Mouse (Mus musculus): Measurements from ENCODE around the gene Magi2.
A peak's percentile ranks its signal among the peaks of the same experiment; 100 is the strongest.
"Not testable (repeated sequence)": the region's sequence is repeated elsewhere in the genome, so short reads cannot be mapped to it uniquely, and the experiment has no call there.

The Magi2 gene

DNA sequence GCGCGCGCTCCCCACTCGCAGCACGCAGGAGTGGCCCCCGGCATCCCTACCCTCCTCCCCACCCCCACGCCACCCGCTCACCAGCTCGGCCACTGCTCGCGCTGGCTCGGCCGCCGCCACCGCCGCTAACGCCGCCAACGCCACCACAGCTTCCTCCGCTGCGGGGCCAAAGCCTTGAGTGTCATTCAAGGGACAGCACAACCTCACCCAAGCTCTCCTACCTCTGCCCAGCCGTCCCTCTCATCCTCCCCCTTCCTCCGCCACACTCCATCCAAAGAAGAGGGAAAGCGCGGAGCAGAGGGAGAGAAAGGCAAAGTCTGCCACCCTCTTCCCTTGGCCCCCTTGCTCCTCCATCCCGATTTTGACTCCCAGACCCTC, at the start of gene Magi2:
Gene Magi2, plus strand, starts transcription at position 171 of the 378 bp plus-strand sequence.
- DNase-seq: no peak

DNA sequence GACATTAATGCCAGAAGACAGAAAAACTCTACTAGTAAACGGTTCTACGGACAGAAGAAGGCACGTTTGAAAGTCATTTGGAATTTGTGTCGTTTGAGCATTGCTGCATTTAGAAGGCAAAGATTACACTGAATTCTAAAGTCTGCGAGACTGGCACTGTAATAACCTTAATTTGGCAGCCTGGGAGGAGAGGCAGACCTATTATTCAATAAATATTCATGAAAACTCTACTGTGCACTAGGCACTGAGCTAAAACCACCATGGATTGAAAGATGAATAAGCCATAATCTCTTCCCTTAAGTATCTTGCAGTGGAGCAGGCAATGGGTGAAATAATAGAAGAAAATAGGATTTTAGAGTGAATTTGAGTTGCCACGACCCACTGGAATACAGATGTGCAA, 48.2 kb upstream of the Magi2 start:
- no peak for DNase-seq

DNA sequence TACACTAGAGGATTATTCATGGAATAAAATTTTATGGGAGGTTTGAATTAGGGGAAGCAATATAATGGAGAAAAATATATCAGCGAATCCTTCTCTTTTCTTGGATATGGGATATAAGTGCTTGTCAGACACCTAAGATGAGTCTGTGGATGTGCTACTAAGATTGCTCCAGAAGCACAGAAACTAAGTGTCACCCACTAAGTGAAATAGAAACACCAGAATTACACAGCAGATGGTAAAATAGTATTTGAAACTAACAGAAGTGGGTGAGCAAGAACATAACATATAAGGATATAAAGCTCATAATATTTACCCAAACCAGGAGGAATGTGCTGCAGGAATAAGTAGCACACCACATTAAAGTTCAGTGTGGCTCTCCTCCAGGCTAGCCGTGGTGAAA, 40.7 kb upstream of the Magi2 start:
- no peak for DNase-seq

DNA sequence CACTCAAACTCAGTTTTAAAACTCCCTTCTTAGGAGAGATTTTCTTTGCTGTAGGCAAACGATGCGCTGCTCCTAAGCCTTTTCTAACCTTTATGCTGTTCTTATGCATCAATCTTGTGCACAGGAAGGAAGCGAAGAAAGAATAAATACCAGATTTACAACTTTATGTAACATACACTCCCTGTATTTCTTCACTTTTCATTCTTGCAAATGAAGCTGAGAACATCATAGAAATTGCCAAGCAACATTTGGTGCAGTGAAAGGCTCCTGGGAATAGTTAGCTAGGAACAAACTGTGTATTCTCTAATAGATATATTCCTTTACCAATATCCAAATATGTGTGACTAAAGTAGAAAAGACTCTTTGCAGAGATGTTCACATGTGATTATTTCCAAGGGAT, 15.2 kb upstream of the Magi2 start:
- no peak for DNase-seq

DNA sequence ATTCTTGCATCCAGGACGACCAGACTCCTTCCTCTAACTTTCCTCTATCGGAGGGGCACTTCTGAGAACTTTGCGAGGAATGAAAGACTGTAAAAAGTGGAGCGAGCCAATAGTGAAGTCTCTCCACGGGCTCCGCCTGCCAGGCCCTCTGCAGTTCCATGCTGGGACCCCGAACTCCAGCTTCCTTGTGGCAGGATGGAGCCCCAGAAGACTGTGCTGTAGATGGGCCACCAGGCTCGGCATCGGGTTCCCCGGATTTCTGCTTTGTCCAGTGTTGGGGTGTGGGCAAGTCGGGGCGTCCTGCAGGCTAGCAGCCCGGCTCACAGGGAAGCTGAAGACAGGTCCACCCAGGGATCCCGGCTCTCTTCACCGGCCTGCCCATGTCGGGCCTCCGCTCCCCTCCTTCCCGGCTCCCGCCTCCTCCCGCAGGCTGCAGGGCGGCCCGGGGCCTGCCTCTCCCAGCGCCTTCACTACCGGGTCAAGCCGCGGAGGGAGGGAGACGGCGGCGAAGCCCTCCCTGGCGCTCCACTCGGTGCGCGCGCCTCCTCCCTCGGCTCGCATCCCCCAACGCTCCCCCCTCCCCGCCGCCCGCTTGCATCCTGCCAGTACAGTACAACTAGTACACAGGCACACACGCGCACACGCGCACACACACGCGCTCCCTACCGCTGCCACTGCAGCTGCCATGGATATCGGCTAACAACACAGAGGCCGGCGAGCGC, 531 bp upstream of the Magi2 start:
- DNase-seq: peak; percentile 80

DNA sequence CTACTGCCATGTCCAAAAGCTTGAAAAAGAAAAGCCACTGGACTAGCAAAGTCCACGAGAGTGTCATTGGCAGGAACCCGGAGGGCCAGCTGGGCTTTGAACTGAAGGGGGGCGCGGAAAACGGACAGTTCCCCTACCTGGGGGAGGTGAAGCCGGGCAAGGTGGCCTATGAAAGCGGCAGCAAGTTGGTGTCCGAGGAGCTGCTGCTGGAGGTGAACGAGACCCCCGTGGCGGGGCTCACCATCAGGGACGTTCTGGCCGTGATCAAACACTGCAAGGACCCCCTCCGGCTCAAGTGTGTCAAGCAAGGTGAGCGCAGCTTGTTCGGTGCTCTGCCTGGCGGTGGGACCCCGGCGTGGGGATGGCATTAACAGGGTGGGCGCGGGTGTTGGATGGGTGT, 445 bp downstream of the Magi2 start:
- peak; percentile 11 for DNase-seq

DNA sequence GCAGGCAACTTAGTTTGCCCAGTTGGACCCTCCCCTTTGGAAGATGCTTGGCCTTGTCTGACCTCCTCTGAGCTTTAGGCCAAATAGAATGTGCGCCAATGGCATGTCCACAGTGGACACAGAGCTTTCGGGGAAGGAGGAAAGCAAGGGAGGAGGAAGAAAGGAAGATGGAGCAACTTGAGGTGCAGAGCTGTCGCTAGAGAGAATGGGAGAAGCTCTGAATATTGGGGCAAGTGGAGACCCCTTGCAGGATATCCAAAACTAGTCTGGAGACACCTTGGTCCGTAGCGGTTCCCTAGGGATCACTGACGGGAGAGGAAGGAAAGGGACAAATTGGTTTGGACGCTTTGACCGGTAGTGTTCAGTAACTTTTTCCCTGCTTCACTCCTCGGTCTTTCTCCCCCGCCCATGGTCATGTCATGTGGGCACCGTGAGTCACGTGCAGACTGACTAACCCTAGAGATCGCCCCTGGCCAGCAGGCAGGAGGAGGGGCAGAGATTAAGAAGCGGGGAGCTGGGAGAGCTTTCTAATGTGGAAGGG, 1.0 kb downstream of the Magi2 start:
- peak; percentile 23 for DNase-seq

DNA sequence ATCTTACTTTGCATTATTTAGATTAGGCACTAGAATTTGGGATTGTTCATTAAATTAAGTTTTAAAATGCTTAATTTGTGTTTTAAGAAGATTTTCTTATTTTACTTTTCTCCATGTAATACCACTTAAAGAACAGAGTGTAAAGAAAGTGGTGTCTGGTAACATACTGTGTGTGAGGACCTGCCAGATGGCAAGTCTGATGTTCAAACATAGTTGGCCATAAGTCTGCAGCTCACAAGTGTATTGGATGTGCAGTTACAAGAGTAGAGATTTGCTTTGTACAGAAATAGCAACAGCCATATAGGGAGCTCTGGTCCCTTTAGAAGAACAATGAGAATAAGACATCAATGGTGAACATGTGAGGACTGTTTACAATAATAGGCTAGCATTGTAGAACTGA, 15.0 kb downstream of the Magi2 start:
- DNase-seq: no peak

DNA sequence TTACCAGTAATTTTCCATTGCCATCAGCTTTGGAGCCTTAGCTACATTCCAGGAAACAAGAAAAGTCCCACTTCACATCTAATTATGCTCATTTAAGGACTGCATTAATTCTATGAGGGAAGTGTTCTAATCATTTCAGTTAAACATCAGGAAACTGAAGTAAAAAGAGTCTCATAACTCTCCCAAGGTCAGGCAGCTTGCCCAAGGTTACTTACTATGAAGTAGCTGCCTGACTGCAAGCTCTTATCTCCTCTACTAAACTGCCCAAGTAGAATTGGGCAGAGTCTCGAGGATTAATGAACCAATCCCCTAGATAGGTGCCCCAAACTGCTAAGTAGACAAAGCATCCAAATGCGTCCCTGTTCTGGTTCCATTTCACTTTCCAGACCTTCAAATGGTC, 19.6 kb downstream of the Magi2 start:
- DNase-seq: no peak

DNA sequence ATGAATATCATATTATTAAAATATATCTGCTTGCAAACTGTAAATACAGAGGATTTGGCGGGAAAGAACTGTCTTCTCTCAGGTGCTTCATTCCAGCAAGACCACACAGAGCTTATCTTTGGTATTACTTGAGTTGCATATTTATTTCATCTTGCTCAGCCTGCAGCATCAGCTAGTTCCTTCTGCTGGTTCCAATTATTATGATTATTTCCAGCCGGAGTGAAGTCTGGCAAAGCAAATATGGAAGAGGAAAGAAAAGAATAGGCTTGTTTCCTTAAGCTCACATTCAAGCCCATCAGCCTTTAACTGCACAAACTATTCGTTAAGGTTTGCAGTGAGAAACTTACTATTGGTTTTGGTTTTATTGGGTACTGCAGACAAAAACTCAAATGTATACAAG, 20.4 kb downstream of the Magi2 start:
- no peak for DNase-seq

DNA sequence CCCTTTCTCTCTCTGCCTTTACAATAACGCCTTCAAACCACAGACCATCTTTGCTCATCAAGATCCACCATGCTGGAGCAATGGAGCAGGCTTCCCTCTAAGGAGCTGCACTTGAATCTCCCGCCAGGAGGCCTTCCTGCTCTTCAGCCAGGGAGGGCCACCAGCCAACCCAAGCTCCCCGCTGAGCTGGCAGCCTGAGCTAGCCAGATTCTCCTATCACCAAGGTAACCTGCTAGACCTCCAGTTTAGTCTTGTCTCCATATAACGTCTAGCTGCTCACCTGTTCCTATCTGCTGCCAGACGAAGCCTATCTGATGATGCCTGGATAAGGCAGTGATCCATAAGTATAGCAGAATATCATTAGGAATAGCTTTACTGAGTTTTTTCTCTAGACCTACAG, 36.0 kb downstream of the Magi2 start:
- no peak for DNase-seq

DNA sequence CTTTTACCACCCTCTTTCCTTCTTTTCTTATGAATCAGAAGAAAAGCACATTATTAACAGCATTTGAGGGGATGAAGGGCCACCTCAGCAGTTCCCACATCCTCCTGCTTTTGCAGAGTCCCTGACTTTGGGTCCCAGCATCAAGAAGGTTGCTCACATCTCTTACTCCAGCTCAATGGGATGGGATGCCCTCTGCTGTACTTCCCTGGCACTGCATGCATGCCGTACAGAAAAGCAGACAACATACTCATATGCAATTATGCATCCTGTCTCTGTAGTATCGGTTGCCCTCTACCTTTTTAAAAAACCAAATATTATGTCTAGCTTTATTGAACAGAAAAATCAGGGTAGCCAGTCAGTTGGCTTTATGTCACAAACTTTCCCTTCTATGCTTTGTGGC, 37.8 kb downstream of the Magi2 start:
- DNase-seq: no peak

DNA sequence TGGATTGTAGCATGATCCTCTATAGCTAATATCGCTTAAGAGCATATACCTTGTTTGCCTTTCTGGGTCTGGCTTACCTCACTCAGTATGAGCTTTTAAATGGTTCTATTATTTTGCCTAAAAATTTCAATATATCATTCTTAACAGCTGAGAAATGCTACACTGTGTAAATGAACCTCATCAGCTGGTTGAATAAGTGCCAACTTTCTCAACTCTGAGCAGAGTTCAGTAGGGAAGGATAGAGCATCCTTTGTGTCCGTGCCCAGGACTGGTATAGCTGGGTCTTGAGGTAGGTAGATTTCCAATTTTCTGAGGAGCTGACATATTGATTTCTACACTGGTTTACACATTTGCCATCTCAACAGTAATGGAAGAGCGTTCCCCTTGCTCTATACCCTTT, 65.7 kb downstream of the Magi2 start:
- DNase-seq: no peak

DNA sequence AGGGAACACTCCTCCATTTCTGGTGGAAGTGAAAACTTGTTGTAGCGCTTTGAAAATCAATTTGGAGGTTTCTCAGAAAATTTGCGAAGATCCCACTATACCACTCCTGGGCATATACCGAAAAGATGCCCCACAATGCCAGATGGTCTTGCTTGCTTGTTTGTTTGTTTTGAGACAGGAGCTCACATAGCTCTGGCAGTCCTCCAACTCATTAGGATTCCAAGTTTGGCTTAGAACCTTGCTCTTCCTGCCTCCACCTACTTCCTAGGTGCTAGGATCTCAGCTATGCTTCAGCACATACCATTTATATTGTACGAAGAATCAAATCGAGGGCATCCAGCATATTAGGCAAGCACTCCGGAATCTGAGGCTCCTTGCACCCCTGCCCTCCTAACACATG, 79.8 kb downstream of the Magi2 start:
- no peak for DNase-seq

DNA sequence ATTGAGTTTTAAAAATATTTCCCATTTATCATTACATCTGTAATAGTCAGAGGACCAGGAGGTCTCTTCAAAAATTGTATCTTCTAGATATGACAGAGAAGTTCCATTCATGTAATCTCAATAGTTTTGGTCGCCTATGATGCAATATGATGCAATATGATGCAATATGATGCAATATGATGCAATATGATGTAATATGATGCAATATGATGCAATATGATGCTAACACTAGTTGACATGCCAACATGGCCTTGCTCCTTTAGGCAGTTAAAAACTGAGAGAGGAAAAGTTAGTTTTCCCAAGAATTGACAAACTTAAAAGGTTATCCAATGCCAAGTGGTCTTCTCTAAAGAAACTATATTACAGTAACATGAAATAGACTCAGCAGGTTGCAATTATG, 83.0 kb downstream of the Magi2 start:
- DNase-seq: no peak

DNA sequence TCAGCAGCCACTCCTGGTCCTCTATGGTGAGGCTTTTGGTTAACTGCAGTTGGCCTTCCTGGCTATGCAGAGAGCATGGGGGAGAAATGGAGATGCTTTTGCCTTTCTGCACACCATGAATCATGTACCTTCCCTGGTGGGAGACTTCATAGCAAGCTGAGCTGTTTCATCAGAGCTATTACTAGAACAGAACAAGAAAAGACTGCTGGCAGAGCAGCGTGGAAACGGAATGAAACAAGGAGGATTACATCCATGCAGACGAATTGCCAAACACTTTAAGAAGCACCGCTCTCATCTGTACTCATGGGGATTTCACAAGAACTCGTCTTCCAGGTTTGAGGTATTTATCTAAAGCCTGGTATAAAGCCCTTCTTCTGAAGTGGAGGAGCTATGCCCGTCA, 95.7 kb downstream of the Magi2 start:
- no peak for DNase-seq

DNA sequence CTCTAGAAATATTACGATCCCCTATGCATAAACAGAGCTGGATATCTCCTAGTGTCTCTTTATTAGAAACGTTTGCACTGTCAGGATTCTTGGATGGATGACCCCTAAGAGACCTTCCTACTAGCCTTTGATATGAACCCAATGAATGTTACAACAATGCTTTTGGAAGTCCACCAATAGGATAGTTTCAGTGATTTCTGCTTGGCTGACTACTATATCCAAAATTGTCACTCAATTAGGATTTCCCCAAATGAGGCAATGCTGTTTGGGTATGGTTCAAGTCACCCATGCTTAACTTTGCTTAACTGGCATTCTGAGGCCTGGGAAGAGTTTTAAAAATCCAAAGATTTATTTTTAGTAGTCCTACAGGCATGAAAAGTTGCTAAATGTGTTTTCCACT, 110.7 kb downstream of the Magi2 start:
- DNase-seq: no peak

DNA sequence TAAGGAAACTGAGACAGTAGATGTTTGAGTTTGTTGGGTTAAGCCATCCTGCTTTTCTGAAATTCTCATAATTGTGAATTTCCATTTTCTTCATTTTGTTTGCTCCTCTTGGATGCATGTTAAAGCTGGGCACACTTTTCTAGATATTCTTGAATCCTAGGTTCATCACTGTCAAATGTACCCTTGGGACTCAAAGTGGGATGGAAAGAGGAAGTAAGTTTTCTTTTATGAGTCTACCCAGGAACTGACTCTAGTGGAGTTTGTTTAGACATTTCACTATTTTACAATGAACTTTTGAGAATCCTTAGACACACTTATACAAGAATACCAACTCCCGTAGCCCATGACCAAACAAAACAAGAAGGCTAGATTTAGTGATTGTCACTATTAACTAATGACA, 141.3 kb downstream of the Magi2 start:
- no peak for DNase-seq

DNA sequence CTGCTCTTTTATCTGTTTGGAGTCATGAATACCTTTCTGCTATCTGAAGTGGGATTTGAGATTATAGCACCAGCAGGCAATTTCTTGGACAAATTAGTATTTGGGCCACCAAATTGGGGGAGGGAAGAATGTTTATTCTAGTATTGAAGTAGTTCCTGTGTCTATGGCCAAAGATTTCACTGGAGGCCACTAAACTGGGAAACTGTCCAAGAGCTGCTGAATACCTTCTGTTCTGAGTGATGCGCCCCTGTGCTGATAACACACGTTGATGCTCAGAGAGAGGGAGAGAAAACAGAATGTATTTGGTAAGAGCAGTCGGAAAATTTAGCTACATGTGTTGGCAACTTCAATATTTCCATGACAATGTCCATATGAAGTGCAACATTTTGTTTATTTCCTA, 169.0 kb downstream of the Magi2 start:
- no peak for DNase-seq

DNA sequence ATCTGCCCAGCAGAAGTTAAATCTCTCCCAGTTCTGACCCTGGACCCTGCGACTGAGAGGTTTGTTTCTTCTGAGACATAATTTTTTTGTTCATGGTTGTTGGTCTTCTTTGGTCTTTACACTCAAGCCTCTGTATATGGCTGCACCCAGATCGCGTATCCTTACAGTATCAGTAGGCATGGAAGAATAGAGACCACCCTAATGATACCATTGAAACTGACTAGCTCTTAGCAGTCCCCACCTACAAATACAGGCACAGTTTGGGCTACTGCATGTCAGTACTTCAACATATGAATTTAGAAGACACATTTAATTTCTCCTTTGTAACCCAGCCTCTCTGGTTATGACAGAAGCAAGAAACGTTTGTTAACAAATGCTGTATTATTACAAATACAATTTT, 173.5 kb downstream of the Magi2 start:
- no peak for DNase-seq

DNA sequence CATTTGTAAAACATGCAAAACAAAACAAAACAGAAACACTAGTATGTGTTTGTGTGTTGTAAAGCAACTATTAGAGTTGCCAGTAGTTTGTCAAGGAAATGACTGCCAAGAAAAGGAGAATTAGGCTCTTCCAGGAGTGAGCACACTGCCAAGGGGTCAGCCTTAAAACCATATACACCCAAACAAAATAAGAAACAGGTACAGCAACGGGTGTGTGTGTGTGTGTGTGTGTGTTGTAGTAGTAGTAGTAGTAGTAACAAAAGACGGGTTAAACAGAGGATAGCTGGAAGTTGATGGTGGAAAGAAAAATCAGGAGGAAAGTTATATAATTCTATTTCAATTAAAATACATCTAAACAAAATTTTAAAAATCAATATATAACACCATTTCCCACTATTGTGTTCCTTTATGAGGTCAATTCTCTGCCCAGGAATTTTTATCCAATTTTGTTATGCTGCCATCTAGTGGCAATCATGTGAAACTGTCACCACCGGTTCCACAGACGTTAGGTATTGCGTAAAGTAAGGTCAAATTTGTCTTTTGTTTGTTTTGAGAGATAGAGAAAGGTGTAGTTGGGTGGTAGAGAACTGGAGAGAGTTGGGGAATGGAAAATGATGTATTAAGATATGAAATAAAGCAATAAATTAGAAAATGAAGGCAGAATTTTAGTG, 174.0 kb downstream of the Magi2 start:
- no peak for DNase-seq

DNA sequence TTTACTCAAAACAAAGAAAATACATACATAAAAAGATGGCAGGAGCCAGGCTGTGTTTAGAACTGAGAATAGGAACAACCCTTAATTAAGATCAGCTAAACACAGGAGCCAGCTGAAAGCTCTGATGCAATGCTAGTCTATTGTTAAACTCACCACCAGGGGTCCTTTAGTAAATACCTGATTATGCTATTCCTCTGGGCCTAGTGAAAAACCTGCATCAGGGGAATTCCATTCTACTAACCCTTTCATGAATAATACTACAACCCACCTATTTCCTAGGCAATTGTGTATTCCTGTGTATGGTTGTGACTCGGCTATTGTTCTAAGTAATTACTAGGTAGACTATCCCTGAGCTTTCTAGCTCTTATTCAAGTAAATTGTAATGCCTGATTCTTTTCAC, 177.4 kb downstream of the Magi2 start:
- DNase-seq: not testable (repeated sequence)

DNA sequence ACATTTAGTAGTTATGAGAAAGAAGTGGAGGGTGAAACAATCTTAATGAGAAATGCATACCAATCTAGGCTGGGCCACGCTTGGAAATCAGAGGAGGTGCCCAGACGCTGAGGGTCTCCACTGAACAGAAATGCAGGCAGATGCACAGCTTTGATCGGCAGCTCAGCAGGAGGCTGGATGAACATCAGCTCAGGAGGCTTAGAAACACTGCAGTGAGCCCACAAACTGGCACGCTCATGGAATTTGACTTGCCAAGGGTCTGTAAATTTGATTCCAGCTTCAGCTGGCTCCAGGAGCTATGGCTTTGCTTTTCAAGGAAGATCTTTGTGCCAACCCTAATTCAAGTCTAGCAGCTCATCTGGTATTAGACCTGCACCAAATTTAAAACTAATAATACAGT, 187.7 kb downstream of the Magi2 start:
- DNase-seq: no peak

DNA sequence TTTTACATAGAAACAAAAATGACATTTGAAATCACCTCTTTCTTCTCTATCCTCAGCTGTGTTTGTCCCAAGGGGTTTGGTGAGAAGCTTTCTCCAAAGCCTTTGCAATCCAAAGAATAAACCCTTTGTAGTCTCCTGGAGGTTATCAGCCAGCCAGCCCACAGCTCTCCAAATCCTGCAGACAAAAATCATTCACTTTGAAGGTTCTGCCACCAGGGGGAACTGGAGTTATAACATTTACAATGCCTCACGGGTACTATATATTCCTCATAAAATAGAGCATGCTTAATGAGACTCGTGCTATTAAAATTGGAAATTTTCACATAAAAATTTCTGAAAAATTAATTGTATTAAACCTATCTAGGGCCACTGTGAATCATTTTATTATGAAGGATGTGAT, 202.5 kb downstream of the Magi2 start:
- peak; percentile 48 for DNase-seq

DNA sequence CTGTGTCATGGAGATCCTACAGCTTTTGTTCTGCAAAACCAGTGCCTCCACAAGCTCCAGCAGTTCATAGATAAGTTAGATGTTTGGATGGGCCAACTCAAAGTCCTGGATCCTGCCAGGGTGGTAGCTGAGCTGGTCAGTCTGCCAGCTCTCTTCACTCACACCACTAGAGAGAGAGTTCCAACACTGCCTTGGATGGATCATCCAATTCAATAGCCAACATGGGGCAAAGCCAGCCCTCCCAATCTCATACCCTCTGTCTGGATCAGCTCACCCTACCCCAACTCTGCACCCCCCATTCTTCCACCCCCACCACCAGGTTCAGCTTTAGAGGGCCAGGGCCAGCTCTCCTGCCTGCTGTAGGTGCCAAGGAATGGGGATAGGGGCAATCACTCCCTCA, 235.7 kb downstream of the Magi2 start:
- no peak for DNase-seq
